Mouse (Mus musculus): ENCODE data around the gene Hmx3.

GRCm38 (mm10) chr7:131554341-131555180, 11.9 kb downstream of the Hmx3 start:
- no peak for TF ChIP-seq POLR2A (IDR thresholded peaks at IDR 0.05; ENCODE audit: borderline replicate concordance, control insufficient read depth, low read depth, low read length)
- TF ChIP-seq CTCF (IDR thresholded peaks at IDR 0.05; ENCODE audit: control insufficient read depth, insufficient read depth, low read length), result no peak
